Mouse (Mus musculus) spleen, embryonic (tissue): ENCODE measurements at regions not wholly inside any gene's neighbourhood (a gene's known extent, or its start where the extent isn't known, plus 50 kb on each side); places are given as distances from the start of the nearest gene placed in this dataset.

Experiments used
- CTCF ChIA-PET: fragments of 350-600 bp; sonication (Branson Sonifier 250); formaldehyde crosslinking; loops from one replicate; lab custom pipeline; 2022; lab: Charles Lee

GRCm38 (mm10) chr6:31058961-31059360 lies 100.1 kb upstream of the Klf14 start:
- CTCF ChIA-PET: no interaction called here

DNA sequence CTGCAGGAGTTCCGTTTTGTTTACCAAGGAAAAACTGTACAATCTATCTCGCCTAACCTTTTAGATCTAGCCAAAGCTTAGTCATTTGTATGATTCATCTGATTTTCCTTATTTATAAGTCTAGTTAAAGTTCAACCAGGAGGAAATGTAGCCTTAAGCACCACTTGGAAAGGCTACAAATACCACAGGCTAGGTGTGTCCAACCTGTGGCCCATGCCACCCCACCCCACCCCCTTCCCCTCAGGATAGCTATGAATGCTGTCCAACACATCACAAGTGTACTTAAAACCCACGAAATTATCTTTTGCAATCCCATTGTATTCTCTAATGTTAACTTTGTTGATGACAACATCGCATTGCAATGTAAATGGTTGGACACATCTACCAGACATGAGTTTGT lies 102.9 kb upstream of the Klf14 start:
- CTCF ChIA-PET: interaction anchor here (0.6 kb wide), 1 partner anchor 285 kb away, joined by 3 read pairs; no protein-coding TSS in a partner anchor

- CTCF ChIA-PET: interaction anchor here (0.8 kb wide), 1 partner anchor 88 kb away, joined by 3 read pairs; no protein-coding TSS in a partner anchor
Measured at GRCm38 (mm10) chr6:31065419-31065818, 106.5 kb upstream of the Klf14 start.

- CTCF ChIA-PET: interaction anchor here (0.7 kb wide), 1 partner anchor 282 kb away, joined by 15 read pairs; no protein-coding TSS in a partner anchor
Measured at GRCm38 (mm10) chr6:31066861-31067260, 108.0 kb upstream of the Klf14 start.

DNA sequence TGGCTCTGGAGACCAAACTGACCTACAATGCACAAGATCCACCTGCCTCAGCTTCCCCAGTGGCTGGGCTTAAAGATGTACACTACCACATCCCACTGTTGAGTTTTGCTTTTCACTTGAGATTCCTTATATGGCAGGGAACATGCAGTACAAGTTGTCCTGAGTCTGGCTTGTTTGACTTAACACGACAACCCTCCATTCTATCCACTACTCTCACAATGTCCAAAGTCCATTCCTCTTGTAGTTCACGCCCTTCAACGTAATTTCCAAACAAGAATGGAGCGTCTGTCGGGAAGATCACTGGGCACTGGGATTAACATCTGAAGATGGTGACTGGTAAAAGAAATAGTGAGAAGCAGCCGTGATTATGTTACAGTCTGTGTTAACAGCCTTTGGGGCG lies 108.6 kb upstream of the Klf14 start:
- CTCF ChIA-PET: interaction anchor here (0.7 kb wide), 2 partner anchors 57 to 281 kb away, joined by 8 to 15 read pairs; no protein-coding TSS in a partner anchor

- CTCF ChIA-PET: no interaction called here
Measured at GRCm38 (mm10) chr6:31069243-31069642, 110.4 kb upstream of the Klf14 start.

- CTCF ChIA-PET: no interaction called here
Measured at GRCm38 (mm10) chr6:31070537-31070936, 111.7 kb upstream of the Klf14 start.

GRCm38 (mm10) chr6:31070966-31071365 lies 112.1 kb upstream of the Klf14 start:
- CTCF ChIA-PET: no interaction called here

DNA sequence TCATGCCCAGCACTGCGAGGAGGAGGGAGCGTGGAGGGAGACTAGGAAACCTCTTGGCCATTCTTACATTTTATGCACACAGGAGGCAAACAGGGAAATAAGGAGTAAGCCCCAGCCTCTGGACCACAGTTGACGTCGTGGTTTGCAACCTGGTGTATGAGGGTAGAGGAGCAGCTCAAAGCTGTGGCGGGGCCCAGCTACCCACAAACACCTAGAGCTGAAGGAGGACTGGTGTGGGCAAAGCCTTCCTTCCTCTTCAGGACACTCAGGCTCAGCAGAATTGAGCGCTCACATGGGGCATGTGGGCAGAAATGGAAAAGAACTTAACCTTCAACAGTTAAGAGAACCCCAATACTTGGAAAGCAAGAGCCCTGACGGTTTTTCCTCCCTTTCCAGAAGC lies 113.2 kb upstream of the Klf14 start:
- CTCF ChIA-PET: interaction anchor here (0.7 to 1.6 kb wide), 2 partner anchors 8 to 56 kb away, joined by 5 read pairs; no protein-coding TSS in a partner anchor

GRCm38 (mm10) chr6:31072559-31072958 lies 113.7 kb upstream of the Klf14 start:
- CTCF ChIA-PET: interaction anchor here (0.7 to 1.6 kb wide), 2 partner anchors 9 to 56 kb away, joined by 5 read pairs; no protein-coding TSS in a partner anchor

GRCm38 (mm10) chr6:31073338-31073737 lies 114.5 kb upstream of the Klf14 start:
- CTCF ChIA-PET: interaction anchor here (1.6 kb wide), 1 partner anchor 10 kb away, joined by 5 read pairs; no protein-coding TSS in a partner anchor

DNA sequence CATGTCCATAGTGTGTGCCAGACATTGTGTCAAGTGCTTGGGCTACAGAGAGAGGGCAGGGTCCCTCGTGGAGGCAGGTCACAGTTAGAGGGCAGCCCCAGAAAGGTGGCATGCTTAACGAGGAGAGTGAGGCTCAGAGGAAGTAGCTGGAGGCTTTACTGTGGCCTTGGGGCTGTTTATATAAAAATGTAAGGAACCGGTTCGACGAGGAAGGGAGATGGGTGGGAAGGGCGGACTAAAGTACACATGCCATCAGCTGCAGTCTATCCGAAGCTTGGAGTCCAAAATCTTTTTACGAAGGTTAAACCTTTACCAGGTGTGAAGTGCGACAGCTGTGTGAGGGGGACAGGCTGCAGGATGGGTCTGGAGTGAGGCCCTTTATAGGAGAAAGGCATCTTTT lies 115.5 kb upstream of the Klf14 start:
- CTCF ChIA-PET: interaction anchor here (0.6 kb wide), 1 partner anchor 32 kb away, joined by 3 read pairs; no protein-coding TSS in a partner anchor

- CTCF ChIA-PET: no interaction called here
Measured at GRCm38 (mm10) chr6:31075209-31075571, 116.3 kb upstream of the Klf14 start.

DNA sequence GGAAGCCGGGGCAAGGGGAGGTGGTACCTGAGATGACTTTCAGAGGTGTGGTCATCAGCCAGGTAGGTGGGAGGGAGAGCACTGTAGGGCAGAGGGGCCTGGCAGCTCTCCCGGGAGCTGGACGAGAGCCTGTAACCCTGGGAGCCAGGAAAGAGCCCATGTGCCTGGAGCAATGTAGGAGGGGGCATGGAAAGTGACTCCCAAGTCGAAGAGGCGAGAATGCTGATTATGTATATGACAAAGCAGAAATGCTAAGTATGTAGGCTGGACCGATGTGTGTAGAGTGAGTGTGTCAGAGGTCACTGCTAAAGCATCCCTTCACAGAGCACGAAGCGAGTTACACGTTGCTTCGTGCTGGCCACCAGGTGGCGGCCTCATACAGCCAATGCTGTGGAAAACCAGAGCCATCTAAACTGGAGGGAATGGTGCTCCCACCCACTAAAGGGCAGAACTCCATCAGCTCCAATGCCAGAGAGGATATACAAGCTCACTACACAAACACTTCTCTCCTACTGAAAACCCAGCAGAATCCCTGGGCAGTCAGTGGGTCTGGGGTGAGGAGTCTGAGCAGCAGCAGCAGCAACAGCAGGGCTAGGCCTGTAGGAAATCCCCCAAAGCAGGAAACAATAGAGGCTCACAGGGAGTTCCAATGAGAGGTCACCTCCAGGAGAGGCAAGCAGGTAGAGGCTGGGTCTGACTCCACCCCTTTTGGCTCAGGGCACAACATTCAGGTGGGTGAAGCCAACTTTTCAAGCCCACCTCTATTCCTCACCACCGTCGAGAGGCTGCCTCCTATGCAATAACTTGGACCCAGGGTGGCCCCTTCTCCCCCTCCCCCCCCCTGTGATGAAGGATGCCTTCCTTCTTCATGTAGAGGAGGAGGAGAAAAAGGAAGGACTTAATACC lies 116.9 kb upstream of the Klf14 start:
- CTCF ChIA-PET: no interaction called here

DNA sequence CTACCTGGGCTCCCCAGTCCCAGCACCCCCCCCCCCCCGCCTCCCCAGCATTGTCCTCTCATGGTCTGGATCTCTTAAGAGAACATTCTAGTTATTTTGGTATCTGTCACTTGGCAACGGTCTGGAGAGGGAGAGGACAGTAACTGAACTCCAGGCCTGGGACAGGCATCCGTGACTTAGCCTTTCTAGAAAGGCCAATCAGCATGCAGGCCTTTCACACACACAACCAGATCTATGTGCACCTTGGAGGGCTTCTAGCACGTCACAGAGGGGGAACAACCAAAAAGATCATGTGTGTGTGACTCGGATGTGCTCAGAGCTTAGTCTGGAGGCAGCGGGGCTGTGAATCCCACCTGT lies 117.6 kb upstream of the Klf14 start:
- CTCF ChIA-PET: no interaction called here

GRCm38 (mm10) chr6:31077216-31077615 lies 118.3 kb upstream of the Klf14 start:
- CTCF ChIA-PET: interaction anchor here (0.6 kb wide), 1 partner anchor 26 kb away, joined by 7 read pairs; no protein-coding TSS in a partner anchor

DNA sequence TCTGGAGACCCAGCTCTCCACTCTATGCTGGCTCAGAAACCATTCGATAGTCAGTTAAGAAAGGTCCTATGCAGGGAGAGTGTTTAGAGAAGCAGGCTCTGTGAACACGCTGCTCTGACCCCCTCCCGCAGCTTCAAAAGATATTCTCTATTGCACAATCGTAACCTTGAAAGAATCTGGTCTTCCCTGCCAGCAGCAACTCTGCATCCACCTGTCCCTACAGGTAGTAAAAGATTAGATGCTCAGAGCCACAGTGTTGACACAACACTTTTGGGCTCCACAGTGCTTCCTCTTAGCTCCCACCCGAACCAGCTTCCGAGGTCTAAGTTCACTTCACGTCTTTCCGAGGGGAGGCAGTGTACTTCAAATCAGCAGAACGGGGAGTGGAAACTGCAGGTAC lies 118.9 kb upstream of the Klf14 start:
- CTCF ChIA-PET: interaction anchor here (0.6 kb wide), 1 partner anchor 26 kb away, joined by 7 read pairs; no protein-coding TSS in a partner anchor

DNA sequence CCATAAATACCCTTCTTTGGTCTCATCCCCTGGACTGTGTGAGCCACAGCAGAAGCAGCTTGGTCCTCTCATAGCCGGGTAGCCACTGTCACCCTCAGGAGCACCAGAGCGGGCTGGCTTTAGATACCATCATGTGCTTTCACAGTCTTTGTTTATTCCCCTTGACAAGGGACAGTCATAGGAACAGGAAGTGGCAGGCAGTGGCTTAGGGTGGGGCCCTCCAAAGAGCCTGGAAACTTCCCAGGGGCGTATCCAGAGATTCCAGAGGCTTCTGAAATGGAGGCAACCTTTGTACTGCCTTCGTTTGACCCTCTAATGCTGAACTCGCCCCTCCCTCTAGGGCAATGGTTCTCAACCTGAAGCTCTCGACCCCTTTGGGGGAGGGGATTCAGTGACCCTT lies 119.5 kb upstream of the Klf14 start:
- CTCF ChIA-PET: no interaction called here

- CTCF ChIA-PET: no interaction called here
Measured at GRCm38 (mm10) chr6:31079586-31080259, 120.8 kb upstream of the Klf14 start.

- CTCF ChIA-PET: no interaction called here
Measured at GRCm38 (mm10) chr6:31080279-31080678, 121.4 kb upstream of the Klf14 start.

DNA sequence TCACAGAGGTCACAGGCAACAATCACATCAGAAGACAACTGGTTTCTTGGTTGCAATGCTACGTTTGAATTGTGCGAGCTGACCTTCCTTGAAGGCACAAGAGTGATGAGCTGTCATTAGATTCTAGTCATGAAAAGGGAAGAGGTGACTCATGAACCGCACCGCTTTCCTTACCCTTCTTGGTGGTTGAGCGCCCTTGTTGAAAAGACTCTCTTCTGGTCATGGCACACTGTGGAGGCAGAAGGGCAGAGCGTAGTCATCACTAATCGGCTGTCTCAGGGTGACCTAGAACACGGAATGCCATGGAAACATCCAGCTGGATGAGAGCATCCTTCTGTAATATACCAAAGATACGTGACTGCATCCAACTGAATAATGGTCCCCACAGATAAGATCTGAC lies 121.8 kb upstream of the Klf14 start:
- CTCF ChIA-PET: no interaction called here

DNA sequence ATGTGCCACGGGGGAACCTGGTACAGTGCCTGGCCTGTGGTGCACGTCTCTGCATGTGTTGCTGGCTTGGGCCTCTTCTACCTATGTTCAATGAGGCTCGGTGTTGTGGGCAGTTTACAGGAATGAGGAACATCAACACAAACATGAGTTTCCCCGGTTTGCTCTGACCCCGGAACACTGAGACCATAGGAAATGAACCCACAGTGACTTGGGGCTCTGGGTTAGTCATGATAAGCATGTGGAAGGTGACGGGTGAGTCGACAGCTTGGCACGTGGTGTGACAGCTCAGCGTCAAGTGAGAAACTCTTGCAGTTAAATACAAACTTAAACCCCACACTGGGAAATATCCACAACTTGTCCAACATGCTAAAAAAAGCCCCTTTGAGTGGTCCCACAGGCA lies 122.4 kb upstream of the Klf14 start:
- CTCF ChIA-PET: no interaction called here
